Mouse (Mus musculus) lung, embryonic 14.5 days (tissue): ENCODE measurements around the gene Fam71a. TPM values are rescaled to one million over a fixed set of nuclear protein-coding genes. Genes with fewer than 3 reads are reported as not detected.
"Not testable (repeated sequence)": the region's sequence is repeated elsewhere in the genome, so short reads cannot be mapped to it uniquely, and the experiment has no call there.

Experiments
- ATAC-seq: fragments of 200-750 bp; cut with Nextera tagmentation; 2 replicates; pipeline ENCODE4 v1.8.0; 2017; ENCODE audit warnings: mild to moderate bottlenecking, moderate TSS enrichment, moderate library complexity; ENCODE audit not compliant: insufficient read depth
- DNase-seq: peaks from one replicate; pipeline ENCODE4 v3.0.0-alpha.2; 2015
- H3K27ac ChIP-seq: fragments of 300-500 bp; sonication (generic); 2 replicates; pipeline ENCODE4 v1.5.1; 2014; ENCODE audit warnings: low read depth, mild to moderate bottlenecking, moderate library complexity
- H3K27me3 ChIP-seq: fragments of 300-500 bp; sonication (generic); 2 replicates; pipeline ENCODE4 v1.6.1; 2014; ENCODE audit warnings: low read length, control low read depth; ENCODE audit not compliant: insufficient read depth
- H3K36me3 ChIP-seq: fragments of 300-500 bp; sonication (generic); 2 replicates; pipeline ENCODE4 v1.6.1; 2014; ENCODE audit warnings: control low read depth; ENCODE audit not compliant: insufficient read depth
- H3K4me1 ChIP-seq: fragments of 300-500 bp; sonication (generic); 2 replicates; pipeline ENCODE4 v1.6.1; 2014; ENCODE audit warnings: antibody characterized with exemption, control low read depth; ENCODE audit not compliant: insufficient read depth
- H3K4me2 ChIP-seq: fragments of 300-500 bp; sonication (generic); 2 replicates; pipeline ENCODE4 v1.6.1; 2014; ENCODE audit warnings: mild to moderate bottlenecking
- H3K4me3 ChIP-seq: fragments of 300-500 bp; sonication (generic); 2 replicates; pipeline ENCODE4 v1.5.1; 2014; ENCODE audit warnings: low read depth, low read length
- H3K9ac ChIP-seq: fragments of 300-500 bp; sonication (generic); 2 replicates; pipeline ENCODE4 v1.6.1; 2014
- H3K9me3 ChIP-seq: fragments of 300-500 bp; sonication (generic); 2 replicates; pipeline ENCODE4 v1.6.1; 2016; ENCODE audit warnings: low read depth, low read length, control low read depth
- CTCF ChIP-seq: IDR thresholded peaks from 2 replicates; pipeline ENCODE4 v1.5.1; 2016; ENCODE audit warnings: antibody characterized with exemption, low read depth
- WGBS: fragments of 180-500 bp; shearing (Covaris S2); extraction: QIAGEN DNeasy Blood & Tissue Kit; methylation state at CpG from one replicate; pipeline ENCODE4 v1.1.7; 2014; 5-methylcytosine and 5-hydroxymethylcytosine counted together
- polyA plus RNA-seq: library from polyadenylated mRNA; unstranded; fragments of >200 nt; fragmentation: Nextera tagmentation; extraction: Ambion mirVana; gene quantifications from 2 replicates; pipeline ENCODE4 v1.2.1, GENCODE M21; 2014

Fam71a gene
- polyA plus RNA-seq, 1 experiment from 2014 or later = not detected

- WGBS = 19% methylated on average over 3 of the region's 3 CpGs
- no peak for TF ChIP-seq CTCF
- no peak; the same call in 1 of the 2 replicates for ATAC-seq
- no peaks in the 10 kb centered on the region; the same call in 1 of the 2 replicates for H3K9me3 ChIP-seq
- H3K4me1 ChIP-seq = no peaks in the 10 kb centered on the region
- H3K4me3 ChIP-seq = no peak overlapping the region
- no peak overlapping the region for H3K9ac ChIP-seq
- peak overlapping the region; percentile 14; the same call in 1 of the 2 replicates for H3K27ac ChIP-seq
- no peak overlapping the region for H3K4me2 ChIP-seq
- no peaks in the 10 kb centered on the region for H3K27me3 ChIP-seq
- no peaks in the 10 kb centered on the region for H3K36me3 ChIP-seq
- peak; percentile 50 for DNase-seq
These were observed 10.3 kb downstream of the Fam71a start for GRCm38 (mm10) chr1:191154314-191154713.

DNA sequence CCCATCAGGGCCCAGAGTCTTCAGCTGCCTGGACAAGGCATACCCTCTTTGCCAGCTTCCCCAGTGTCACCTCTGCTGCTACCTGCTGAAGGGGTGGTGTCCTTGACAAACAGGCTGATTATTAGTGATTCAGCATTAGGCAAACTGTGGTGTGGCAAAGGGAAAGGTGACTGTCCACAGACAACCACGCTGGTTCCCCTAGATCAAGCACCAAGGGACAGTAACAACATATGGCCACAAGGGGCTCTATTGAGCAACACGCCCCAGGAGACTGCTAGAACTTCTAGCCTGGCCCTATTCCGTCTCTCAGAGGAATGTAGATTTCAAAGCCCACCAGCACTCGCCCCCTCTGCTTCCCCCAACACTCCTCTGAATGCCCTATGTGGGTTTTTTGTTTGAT lies 11.6 kb downstream of the Fam71a start:
- no peaks in the 10 kb centered on the region; the same call in 1 of the 2 replicates for H3K9me3 ChIP-seq
- no peak overlapping the region for H3K4me2 ChIP-seq
- no peaks in the 10 kb centered on the region for H3K36me3 ChIP-seq
- no peak overlapping the region for H3K4me3 ChIP-seq
- DNase-seq (peak; percentile 74), ATAC-seq (no peak)
- no peak overlapping the region for H3K9ac ChIP-seq
- peak; percentile 87 for TF ChIP-seq CTCF
- no peaks in the 10 kb centered on the region for H3K27me3 ChIP-seq
- H3K27ac ChIP-seq = no peak overlapping the region
- no peaks in the 10 kb centered on the region for H3K4me1 ChIP-seq
- 10% methylated on average over 4 of the region's 4 CpGs for WGBS

GRCm38 (mm10) chr1:191150924-191151605 lies 13.6 kb downstream of the Fam71a start:
- 66% methylated on average over 8 of the region's 8 CpGs for WGBS
- no peak for TF ChIP-seq CTCF
- H3K36me3 ChIP-seq = no peaks in the 10 kb centered on the region
- no peak for DNase-seq
- no peak for ATAC-seq
- H3K9ac ChIP-seq = no peak overlapping the region
- no peak overlapping the region for H3K27ac ChIP-seq
- no peaks in the 10 kb centered on the region for H3K27me3 ChIP-seq
- H3K4me2 ChIP-seq = no peak overlapping the region
- no peak overlapping the region for H3K4me3 ChIP-seq
- no peaks in the 10 kb centered on the region for H3K4me1 ChIP-seq
- no peaks in the 10 kb centered on the region for H3K9me3 ChIP-seq

DNA sequence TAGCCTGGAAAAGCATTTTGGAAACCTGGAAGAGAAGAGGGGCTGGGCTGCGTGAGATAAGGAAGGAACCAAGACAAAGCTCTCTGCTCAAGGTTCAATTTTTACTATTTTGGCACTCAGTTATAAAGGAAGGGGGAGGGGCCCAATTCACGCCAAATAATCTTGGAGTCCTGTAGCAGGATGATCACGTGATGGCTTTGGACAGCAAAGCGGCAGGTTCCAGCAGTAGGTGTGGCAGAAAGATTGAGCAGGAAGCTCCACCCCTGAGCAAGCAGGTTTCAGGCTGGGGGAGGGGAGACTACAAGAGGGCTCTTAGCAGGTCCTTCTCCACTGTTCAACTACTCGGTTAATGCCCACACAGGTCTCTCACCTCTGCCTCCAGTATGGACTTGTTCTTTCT lies 15.1 kb downstream of the Fam71a start:
- not testable (repeated sequence) for DNase-seq, H3K27me3 ChIP-seq, H3K9ac ChIP-seq, H3K4me3 ChIP-seq, ATAC-seq, H3K9me3 ChIP-seq, H3K4me1 ChIP-seq, H3K36me3 ChIP-seq, H3K4me2 ChIP-seq, H3K27ac ChIP-seq
- WGBS = 76% methylated on average over 5 of the region's 5 CpGs

DNA sequence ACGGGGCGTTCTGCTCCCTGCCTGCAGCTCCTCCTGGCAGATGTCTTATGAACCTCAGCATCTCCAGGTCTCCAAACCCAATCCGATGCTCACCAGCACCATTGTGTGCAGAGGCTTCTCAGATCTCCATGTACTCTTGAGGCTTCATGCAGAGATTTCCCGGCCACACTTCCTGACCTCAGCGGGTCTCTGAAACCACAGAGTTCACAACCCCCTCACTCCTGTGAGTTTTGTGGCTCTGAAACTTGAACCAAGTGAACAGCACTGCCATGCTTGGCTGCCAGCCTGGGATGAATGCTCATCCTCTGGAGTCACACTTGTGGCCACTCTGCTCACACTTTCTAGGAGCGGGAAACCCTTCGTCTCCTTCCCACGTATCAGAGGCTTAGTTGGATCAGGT lies 23.6 kb downstream of the Fam71a start:
- TF ChIP-seq CTCF = no peak
- no peak overlapping the region for H3K9ac ChIP-seq
- H3K36me3 ChIP-seq = no peaks in the 10 kb centered on the region
- 76% methylated on average over 8 of the region's 8 CpGs for WGBS
- no peak overlapping the region for H3K4me2 ChIP-seq
- no peaks in the 10 kb centered on the region for H3K9me3 ChIP-seq
- no peak overlapping the region for H3K27ac ChIP-seq
- no peaks in the 10 kb centered on the region for H3K27me3 ChIP-seq
- H3K4me3 ChIP-seq = no peak overlapping the region
- no peaks in the 10 kb centered on the region for H3K4me1 ChIP-seq
- DNase-seq = no peak
- no peak for ATAC-seq

DNA sequence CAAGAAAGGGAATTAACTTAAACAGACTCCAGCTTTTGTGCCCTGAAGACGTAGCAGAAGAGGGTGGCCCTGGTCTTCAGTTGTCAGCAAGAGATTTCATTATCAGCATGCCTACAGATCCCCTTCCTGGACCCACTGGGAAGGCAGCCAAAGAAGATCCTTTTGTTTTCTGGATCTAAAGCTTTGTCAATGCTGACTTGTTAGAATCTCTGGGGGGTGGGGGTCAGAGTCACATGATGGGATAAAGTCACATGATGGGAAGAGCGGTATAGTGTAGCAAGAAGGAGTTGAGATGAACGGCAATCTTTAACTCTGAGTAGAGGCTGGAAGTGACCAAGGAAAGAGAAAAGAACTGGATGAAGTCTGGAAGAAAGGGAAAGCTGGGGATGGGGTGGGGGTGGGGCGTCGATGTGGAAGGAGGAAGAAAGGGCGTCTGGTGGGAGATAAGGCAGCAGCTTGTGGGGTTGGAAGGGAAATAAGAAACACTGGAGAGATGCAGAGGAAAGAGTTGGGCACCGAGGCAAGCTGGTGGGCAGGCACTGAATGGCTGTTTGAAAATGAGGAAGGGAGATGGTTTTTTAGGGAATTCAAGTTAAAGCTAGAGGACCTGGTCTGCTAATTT lies 25.6 kb downstream of the Fam71a start:
- Histone ChIP-seq H3K4me1 (no peaks in the 10 kb centered on the region), H3K27ac (no peak overlapping the region), H3K4me2 (no peak overlapping the region), H3K9me3 (no peaks in the 10 kb centered on the region), H3K4me3 (no peak overlapping the region), H3K9ac (no peak overlapping the region), H3K36me3 (no peaks in the 10 kb centered on the region), H3K27me3 (no peaks in the 10 kb centered on the region)
- ATAC-seq = no peak
- TF ChIP-seq CTCF = no peak
- 44% methylated on average over 7 of the region's 7 CpGs for WGBS
- DNase-seq = peak; percentile 15

- Histone ChIP-seq H3K36me3 (no peaks in the 10 kb centered on the region), H3K4me3 (no peak overlapping the region), H3K4me2 (no peak overlapping the region), H3K27ac (no peak overlapping the region), H3K27me3 (no peaks in the 10 kb centered on the region), H3K9me3 (no peaks in the 10 kb centered on the region), H3K4me1 (no peaks in the 10 kb centered on the region), H3K9ac (no peak overlapping the region)
- no peak for TF ChIP-seq CTCF
- 86% methylated on average over 4 of the region's 4 CpGs for WGBS
- DNase-seq (no peak), ATAC-seq (no peak)
These were observed 26.2 kb downstream of the Fam71a start for GRCm38 (mm10) chr1:191138436-191138835.
